Mouse (Mus musculus): ENCODE results near the gene Pacsin1.

The Pacsin1 gene

GRCm38 (mm10) chr17:27677756-27678155, 22.4 kb downstream of the Pacsin1 start:
- DNase-seq (ENCODE audit: low read depth, low spot score), result no peak

GRCm38 (mm10) chr17:27678924-27679813, 23.9 kb downstream of the Pacsin1 start:
- DNase-seq (ENCODE audit: low read depth, low spot score), result no peak

GRCm38 (mm10) chr17:27684886-27685549, 29.7 kb downstream of the Pacsin1 start:
- no peak for DNase-seq (ENCODE audit: low read depth, low spot score)

GRCm38 (mm10) chr17:27685550-27685913, 30.2 kb downstream of the Pacsin1 start:
- no peak for DNase-seq (ENCODE audit: low read depth, low spot score)

GRCm38 (mm10) chr17:27686395-27686794, 31.1 kb downstream of the Pacsin1 start:
- no peak for DNase-seq (ENCODE audit: low read depth, low spot score)

GRCm38 (mm10) chr17:27690993-27691693, 35.8 kb downstream of the Pacsin1 start:
- no peak for DNase-seq (ENCODE audit: low read depth, low spot score)

- no peak for DNase-seq (ENCODE audit: low read depth, low spot score)
These were observed 44.4 kb downstream of the Pacsin1 start for GRCm38 (mm10) chr17:27699641-27700244.

- no peak for DNase-seq (ENCODE audit: low read depth, low spot score)
These were observed 45.5 kb downstream of the Pacsin1 start for GRCm38 (mm10) chr17:27700812-27701211.

GRCm38 (mm10) chr17:27701856-27702255, 46.5 kb downstream of the Pacsin1 start:
- DNase-seq (ENCODE audit: low read depth, low spot score), result no peak

GRCm38 (mm10) chr17:27702518-27702917, 47.2 kb downstream of the Pacsin1 start:
- DNase-seq (ENCODE audit: low read depth, low spot score), result no peak

- DNase-seq (ENCODE audit: low read depth, low spot score), result peak; percentile 79
These were observed 48.8 kb downstream of the Pacsin1 start for GRCm38 (mm10) chr17:27703961-27704621.

GRCm38 (mm10) chr17:27705661-27706060, 50.4 kb downstream of the Pacsin1 start:
- DNase-seq (ENCODE audit: low read depth, low spot score), result no peak

- DNase-seq (ENCODE audit: low read depth, low spot score), result peak; percentile 89
These were observed 52.8 kb downstream of the Pacsin1 start for GRCm38 (mm10) chr17:27707954-27708661.

GRCm38 (mm10) chr17:27709650-27710049, 54.3 kb downstream of the Pacsin1 start:
- DNase-seq (ENCODE audit: low read depth, low spot score), result no peak

GRCm38 (mm10) chr17:27712832-27713231, 57.5 kb downstream of the Pacsin1 start:
- DNase-seq (ENCODE audit: low read depth, low spot score), result no peak

- DNase-seq (ENCODE audit: low read depth, low spot score), result peak; percentile 70
These were observed 61.5 kb downstream of the Pacsin1 start for GRCm38 (mm10) chr17:27716804-27717203.

- no peak for DNase-seq (ENCODE audit: low read depth, low spot score)
These were observed 62.9 kb downstream of the Pacsin1 start for GRCm38 (mm10) chr17:27718250-27718649.

GRCm38 (mm10) chr17:27719663-27720062, 64.4 kb downstream of the Pacsin1 start:
- DNase-seq (ENCODE audit: low read depth, low spot score), result no peak

GRCm38 (mm10) chr17:27720326-27720725, 65.0 kb downstream of the Pacsin1 start:
- no peak for DNase-seq (ENCODE audit: low read depth, low spot score)

GRCm38 (mm10) chr17:27721125-27721664, 65.9 kb downstream of the Pacsin1 start:
- DNase-seq (ENCODE audit: low read depth, low spot score), result no peak
